Mouse (Mus musculus) forebrain, embryonic 11.5 days (tissue): Measurements from ENCODE around the gene Ppp1r36. TPM values are rescaled to one million over a fixed set of nuclear protein-coding genes. Genes with fewer than 3 reads are reported as not detected.

Experiments
- ATAC-seq: fragments of 200-750 bp; cut with Nextera tagmentation; replicated peaks from 2 replicates; pipeline ENCODE4 v1.8.0; 2017; ENCODE audit warnings: moderate TSS enrichment; ENCODE audit not compliant: low FRiP score
- DNase-seq: peaks from one replicate; pipeline ENCODE4 v3.0.0-alpha.2; 2017; ENCODE audit warnings: low spot score
- H3K27ac ChIP-seq: fragments of 300-500 bp; sonication (generic); 2 replicates; pipeline ENCODE4 v1.5.1; 2014; ENCODE audit warnings: low read depth, low read length
- H3K27me3 ChIP-seq: fragments of 300-500 bp; sonication (generic); 2 replicates; pipeline ENCODE4 v1.6.1; 2014; ENCODE audit warnings: mild to moderate bottlenecking, low read length, mixed read lengths; ENCODE audit not compliant: control insufficient read depth, insufficient read depth
- H3K36me3 ChIP-seq: fragments of 300-500 bp; sonication (generic); 2 replicates; pipeline ENCODE4 v1.6.1; 2014; ENCODE audit warnings: mild to moderate bottlenecking, low read length, moderate library complexity, mixed read lengths; ENCODE audit not compliant: control insufficient read depth, insufficient read depth
- H3K4me1 ChIP-seq: fragments of 300-500 bp; sonication (generic); replicated peaks from 2 replicates; pipeline ENCODE4 v1.6.1; 2014; ENCODE audit warnings: low read length, mixed read lengths; ENCODE audit not compliant: control insufficient read depth, insufficient read depth
- H3K4me2 ChIP-seq: fragments of 300-500 bp; sonication (generic); 2 replicates; pipeline ENCODE4 v1.6.1; 2014; ENCODE audit warnings: low read depth, mild to moderate bottlenecking, low read length, moderate library complexity, mixed read lengths; ENCODE audit not compliant: severe bottlenecking
- H3K4me3 ChIP-seq: fragments of 300-500 bp; sonication (generic); 2 replicates; pipeline ENCODE4 v1.5.1; 2014; ENCODE audit warnings: low read depth, low read length
- H3K9ac ChIP-seq: fragments of 300-500 bp; sonication (generic); 2 replicates; pipeline ENCODE4 v1.6.1; 2014; ENCODE audit warnings: low read length
- H3K9me3 ChIP-seq: fragments of 300-500 bp; sonication (generic); 2 replicates; pipeline ENCODE4 v1.6.1; 2016; ENCODE audit warnings: low read length, mixed read lengths; ENCODE audit not compliant: control insufficient read depth
- WGBS: fragments of 180-500 bp; shearing (Covaris S2); extraction: QIAGEN DNeasy Blood & Tissue Kit; methylation state at CpG from one replicate; pipeline ENCODE4 v1.1.7; 2014; 5-methylcytosine and 5-hydroxymethylcytosine counted together
- polyA plus RNA-seq: library from polyadenylated mRNA; unstranded; fragments of >200 nt; fragmentation: Nextera tagmentation; extraction: Ambion mirVana; gene quantifications from 2 replicates; pipeline ENCODE4 v1.2.1, GENCODE M21; 2014

The Ppp1r36 gene
- polyA plus RNA-seq, 1 experiment from 2014 or later: 0.56 TPM

DNA sequence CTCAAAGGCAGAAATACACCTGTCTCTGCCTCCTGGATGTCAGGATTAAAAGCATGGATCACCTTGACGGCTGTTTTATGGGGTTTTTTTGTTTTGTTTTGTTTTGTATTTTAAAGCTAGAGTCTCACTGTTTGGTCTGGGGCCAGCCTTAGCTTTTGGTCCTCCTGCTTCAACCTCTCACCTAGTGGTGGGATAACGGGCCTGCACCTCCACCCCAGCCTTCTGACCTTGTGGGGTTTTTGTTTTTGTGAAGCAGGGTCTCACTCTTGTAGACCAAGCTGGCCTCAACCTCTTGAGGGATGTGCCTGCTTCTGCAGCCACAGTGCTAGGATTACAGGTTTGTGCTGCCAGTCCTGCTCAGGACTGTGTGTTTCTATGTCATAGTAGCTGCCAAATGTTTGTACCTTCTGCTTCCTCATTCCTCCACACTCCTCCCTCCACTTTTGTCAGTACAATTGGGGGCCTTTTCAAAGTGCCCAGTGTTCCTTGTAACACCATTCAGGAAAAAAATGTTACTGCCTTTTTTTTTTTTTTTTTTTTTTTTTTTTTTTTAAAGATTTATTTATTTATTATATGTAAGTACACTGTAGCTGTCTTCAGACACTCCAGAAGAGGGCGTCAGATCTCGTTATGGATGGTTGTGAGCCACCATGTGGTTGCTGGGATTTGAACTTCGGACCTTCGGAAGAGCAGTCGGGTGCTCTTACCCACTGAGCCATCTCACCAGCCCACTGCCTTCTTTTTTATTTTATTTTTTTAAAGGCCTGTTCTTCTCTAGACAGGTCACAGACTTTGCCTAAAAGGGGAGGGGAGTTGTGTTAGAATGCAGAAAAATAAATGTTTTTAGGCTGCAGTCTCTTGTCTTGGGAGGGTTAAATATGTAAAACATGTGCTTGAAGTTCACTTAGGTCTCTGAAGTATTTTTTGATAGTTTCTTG is 44.2 kb upstream of the Ppp1r36 start:
- Histone ChIP-seq H3K9ac (no peak overlapping the region), H3K4me1 (peaks cover 5% of the 10 kb centered on the region; the same call in 1 of the 2 replicates), H3K4me2 (no peak overlapping the region), H3K36me3 (no peaks in the 10 kb centered on the region), H3K4me3 (no peak overlapping the region), H3K9me3 (no peaks in the 10 kb centered on the region), H3K27me3 (no peaks in the 10 kb centered on the region), H3K27ac (no peak overlapping the region)
- DNase-seq: no peak
- 74% methylated on average over 5 of the region's 7 CpGs for WGBS
- no peak for ATAC-seq

DNA sequence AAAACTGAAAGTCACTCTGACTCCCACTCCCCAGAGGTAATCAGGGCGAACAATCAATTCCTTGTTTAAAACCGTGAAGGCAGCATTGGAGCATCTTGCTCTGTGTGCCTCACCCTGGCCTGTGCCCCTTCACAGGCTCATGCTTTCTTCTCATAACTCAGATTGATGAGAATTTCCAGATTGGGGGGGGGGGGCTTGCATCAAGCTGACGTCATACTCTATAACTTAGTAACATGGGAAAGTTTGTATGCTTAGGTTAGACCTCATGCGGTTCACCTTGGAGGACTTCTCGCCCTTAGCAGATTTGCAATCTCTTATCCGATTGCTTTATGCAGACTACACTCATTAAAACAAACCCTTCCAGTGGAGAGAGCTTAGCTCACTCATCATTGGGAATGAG is 43.3 kb upstream of the Ppp1r36 start:
- WGBS: 80% methylated on average over 6 of the region's 6 CpGs
- H3K9ac ChIP-seq: no peak overlapping the region
- no peak overlapping the region for H3K4me2 ChIP-seq
- H3K9me3 ChIP-seq: no peaks in the 10 kb centered on the region
- DNase-seq (no peak), ATAC-seq (no peak)
- no peak overlapping the region for H3K27ac ChIP-seq
- no peak overlapping the region for H3K4me3 ChIP-seq
- no peaks in the 10 kb centered on the region for H3K36me3 ChIP-seq
- peaks cover 4% of the 10 kb centered on the region; the same call in 1 of the 2 replicates for H3K4me1 ChIP-seq
- H3K27me3 ChIP-seq: no peaks in the 10 kb centered on the region

DNA sequence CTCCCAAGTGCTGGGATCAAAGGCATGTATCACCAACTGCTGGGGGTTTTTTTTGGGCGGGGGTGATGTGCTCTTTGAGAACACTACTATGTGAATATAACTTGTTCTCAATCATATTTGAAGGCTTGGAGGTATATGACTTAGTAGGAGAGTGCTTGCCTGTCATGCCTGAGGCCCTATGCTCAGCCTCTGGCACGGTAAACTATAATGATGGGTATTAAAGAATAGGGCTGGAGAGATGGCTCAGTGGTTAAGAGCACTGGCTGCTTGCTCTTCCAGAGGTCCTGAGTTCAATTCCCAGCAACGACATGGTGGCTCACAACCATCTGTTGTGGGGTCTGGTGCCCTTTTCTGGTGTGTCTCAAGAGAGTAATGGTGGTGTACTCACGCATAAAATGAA is 42.4 kb upstream of the Ppp1r36 start:
- DNase-seq (no peak), ATAC-seq (no peak)
- H3K4me2 ChIP-seq: no peak overlapping the region
- no peak overlapping the region for H3K4me3 ChIP-seq
- H3K9ac ChIP-seq: no peak overlapping the region
- no peaks in the 10 kb centered on the region for H3K36me3 ChIP-seq
- 92% methylated on average over 4 of the region's 4 CpGs for WGBS
- no peak overlapping the region for H3K27ac ChIP-seq
- H3K27me3 ChIP-seq: no peaks in the 10 kb centered on the region
- peaks cover 4% of the 10 kb centered on the region; the same call in 1 of the 2 replicates for H3K4me1 ChIP-seq
- no peaks in the 10 kb centered on the region for H3K9me3 ChIP-seq

DNA sequence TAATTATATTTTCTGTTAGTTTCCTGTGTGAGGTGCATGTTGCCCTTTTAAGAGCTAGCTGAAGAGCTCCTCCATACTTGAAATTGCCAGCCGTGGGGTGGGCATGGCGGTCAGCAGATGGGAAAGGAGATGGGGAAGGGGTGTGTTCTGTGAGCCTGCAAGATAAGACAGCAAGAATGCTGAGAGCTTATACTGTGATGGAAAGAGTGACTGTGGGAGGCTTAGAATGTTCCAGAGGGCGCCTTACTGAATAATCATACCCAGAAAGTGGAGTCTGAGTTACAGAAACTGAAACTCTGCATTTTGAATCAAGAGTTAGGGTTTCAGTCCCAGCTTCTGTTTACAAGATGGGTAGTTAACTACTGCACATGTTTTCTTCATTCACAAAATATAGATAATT is 41.8 kb upstream of the Ppp1r36 start:
- Histone ChIP-seq H3K4me3 (no peak overlapping the region), H3K4me2 (no peak overlapping the region), H3K9me3 (no peaks in the 10 kb centered on the region), H3K9ac (no peak overlapping the region), H3K4me1 (peaks cover 4% of the 10 kb centered on the region; the same call in 1 of the 2 replicates), H3K27me3 (no peaks in the 10 kb centered on the region), H3K27ac (no peak overlapping the region), H3K36me3 (no peaks in the 10 kb centered on the region)
- ATAC-seq (no peak), DNase-seq (no peak)
- 82% methylated on average over 3 of the region's 3 CpGs for WGBS

DNA sequence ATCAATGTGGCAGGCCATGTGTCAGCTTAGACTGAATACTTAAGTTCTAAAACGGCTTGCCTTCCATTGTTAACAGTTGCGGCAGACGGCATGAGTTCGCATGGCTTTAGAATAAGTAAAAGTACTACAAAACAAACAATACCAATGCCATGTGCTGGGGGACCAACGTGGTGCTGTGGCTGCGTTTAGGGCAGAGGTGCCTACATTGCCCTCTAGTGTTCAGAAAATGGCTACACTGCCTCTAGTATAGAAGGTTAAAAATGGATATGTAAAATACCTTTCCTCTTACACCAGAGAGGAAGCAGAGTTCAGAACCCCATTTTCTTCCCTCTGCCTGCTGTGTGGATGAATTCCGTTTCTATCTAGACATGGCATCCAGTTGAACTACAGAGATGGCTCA is 40.7 kb upstream of the Ppp1r36 start:
- H3K9ac ChIP-seq: no peak overlapping the region
- ATAC-seq (no peak), DNase-seq (no peak)
- no peak overlapping the region for H3K4me3 ChIP-seq
- no peaks in the 10 kb centered on the region for H3K36me3 ChIP-seq
- H3K9me3 ChIP-seq: no peaks in the 10 kb centered on the region
- peaks cover 4% of the 10 kb centered on the region; the same call in 1 of the 2 replicates for H3K4me1 ChIP-seq
- H3K27me3 ChIP-seq: no peaks in the 10 kb centered on the region
- no peak overlapping the region for H3K27ac ChIP-seq
- H3K4me2 ChIP-seq: no peak overlapping the region
- WGBS: 42% methylated on average over 7 of the region's 7 CpGs

DNA sequence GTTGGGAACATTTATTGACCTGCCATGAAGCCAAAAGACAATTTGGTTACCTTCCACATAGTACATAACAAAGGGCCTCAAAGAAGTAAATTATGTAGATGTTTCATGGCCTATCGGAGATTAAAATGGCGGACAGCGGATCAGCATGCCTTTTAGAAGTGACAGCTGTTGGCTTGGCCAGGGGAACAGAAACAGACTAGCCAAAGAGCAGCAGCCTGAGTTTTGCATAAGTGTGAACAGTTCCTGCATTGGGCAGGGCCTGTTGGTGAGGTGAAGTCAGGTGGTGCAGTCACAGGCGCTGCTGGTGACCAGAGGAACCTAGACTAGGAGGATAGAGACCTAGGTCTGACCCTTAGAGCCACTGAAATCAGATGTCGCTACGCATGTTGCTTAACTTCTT is 40.3 kb upstream of the Ppp1r36 start:
- DNase-seq (no peak), ATAC-seq (no peak)
- H3K4me3 ChIP-seq: no peak overlapping the region
- no peak overlapping the region for H3K9ac ChIP-seq
- H3K36me3 ChIP-seq: no peaks in the 10 kb centered on the region
- no peaks in the 10 kb centered on the region for H3K9me3 ChIP-seq
- no peak overlapping the region for H3K27ac ChIP-seq
- peaks cover under 1% of the 10 kb centered on the region; the same call in 1 of the 2 replicates for H3K4me1 ChIP-seq
- H3K4me2 ChIP-seq: no peak overlapping the region
- H3K27me3 ChIP-seq: no peaks in the 10 kb centered on the region
- WGBS: 94% methylated on average over 6 of the region's 6 CpGs

DNA sequence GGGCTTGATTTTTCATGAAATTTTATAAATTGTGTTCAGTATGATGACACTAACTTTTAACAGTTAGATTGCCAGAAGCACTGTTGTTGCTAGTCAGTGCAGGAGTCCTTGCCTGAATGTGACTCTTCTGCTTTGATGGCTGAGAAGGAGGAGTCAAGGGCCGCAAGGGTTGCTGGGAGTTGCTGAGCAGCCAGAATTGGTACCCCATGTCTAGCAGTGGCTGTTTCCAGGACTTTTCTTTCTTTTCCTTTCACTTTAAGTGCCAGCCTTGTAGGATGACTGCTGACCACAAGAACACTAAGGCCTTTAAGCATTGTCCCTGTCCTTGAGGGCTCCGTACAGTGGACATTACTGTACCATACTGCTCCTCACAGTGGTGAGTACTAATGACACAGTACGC is 39.6 kb upstream of the Ppp1r36 start:
- no peaks in the 10 kb centered on the region for H3K27me3 ChIP-seq
- no peak overlapping the region for H3K27ac ChIP-seq
- DNase-seq (no peak), ATAC-seq (no peak)
- no peak overlapping the region for H3K4me3 ChIP-seq
- no peak overlapping the region for H3K9ac ChIP-seq
- H3K4me1 ChIP-seq: no peaks in the 10 kb centered on the region
- WGBS: 91% methylated on average over 3 of the region's 3 CpGs
- H3K36me3 ChIP-seq: no peaks in the 10 kb centered on the region
- no peak overlapping the region for H3K4me2 ChIP-seq
- no peaks in the 10 kb centered on the region for H3K9me3 ChIP-seq

DNA sequence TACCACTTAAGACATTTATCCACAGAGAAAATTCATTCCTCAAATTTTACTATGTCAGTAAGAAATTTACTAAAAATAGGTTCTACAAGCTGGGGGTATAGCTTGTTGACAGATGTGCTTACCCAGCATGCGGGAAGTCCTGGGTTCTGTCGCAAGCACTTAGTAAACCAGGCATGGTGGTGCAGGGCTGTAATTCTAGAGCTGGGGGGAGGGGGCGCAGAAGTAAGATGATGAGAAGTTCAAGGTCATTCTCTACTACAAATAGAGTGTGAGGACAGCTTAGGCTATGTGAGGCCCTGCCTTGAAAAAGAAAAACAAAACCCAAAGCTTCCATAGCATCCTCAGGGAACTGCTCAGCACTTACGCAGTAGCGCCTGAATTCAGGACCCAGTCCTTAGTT is 38.8 kb upstream of the Ppp1r36 start:
- H3K9ac ChIP-seq: no peak overlapping the region
- 92% methylated on average over 5 of the region's 5 CpGs for WGBS
- ATAC-seq: no peak
- no peaks in the 10 kb centered on the region for H3K9me3 ChIP-seq
- no peak for DNase-seq
- no peaks in the 10 kb centered on the region for H3K4me1 ChIP-seq
- H3K36me3 ChIP-seq: no peaks in the 10 kb centered on the region
- no peak overlapping the region for H3K4me2 ChIP-seq
- no peak overlapping the region for H3K27ac ChIP-seq
- H3K4me3 ChIP-seq: no peak overlapping the region
- H3K27me3 ChIP-seq: no peaks in the 10 kb centered on the region

DNA sequence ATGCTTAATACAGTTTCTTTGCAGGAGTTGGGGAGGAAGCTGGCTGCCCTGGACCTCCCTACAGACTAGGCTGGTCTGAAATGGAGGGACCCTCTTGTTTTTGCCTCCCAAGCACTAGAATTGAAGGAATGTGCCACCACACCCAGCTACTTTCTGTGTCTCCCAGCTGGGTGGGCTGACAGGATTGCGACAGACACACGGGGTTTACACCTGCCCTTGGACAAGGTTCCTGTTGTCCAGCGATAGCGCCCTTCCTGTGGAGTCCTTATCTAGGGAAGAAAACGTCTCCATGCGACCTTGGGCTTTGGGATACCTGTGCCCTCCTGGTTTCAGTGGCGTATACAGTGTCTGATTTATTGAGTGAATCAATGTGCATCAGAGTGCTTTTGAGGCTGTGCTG is 37.2 kb upstream of the Ppp1r36 start:
- H3K4me3 ChIP-seq: no peak overlapping the region
- ATAC-seq (no peak), DNase-seq (no peak)
- H3K4me2 ChIP-seq: no peak overlapping the region
- no peaks in the 10 kb centered on the region; the same call in 1 of the 2 replicates for H3K36me3 ChIP-seq
- H3K27me3 ChIP-seq: no peaks in the 10 kb centered on the region
- no peak overlapping the region for H3K27ac ChIP-seq
- no peak overlapping the region for H3K9ac ChIP-seq
- no peaks in the 10 kb centered on the region for H3K4me1 ChIP-seq
- H3K9me3 ChIP-seq: no peaks in the 10 kb centered on the region
- 89% methylated on average over 7 of the region's 7 CpGs for WGBS
